Mouse (Mus musculus): ENCODE measurements at regions not wholly inside any gene's neighbourhood (a gene's known extent, or its start where the extent isn't known, plus 50 kb on each side); places are given as distances from the start of the nearest gene placed in this dataset.

DNA sequence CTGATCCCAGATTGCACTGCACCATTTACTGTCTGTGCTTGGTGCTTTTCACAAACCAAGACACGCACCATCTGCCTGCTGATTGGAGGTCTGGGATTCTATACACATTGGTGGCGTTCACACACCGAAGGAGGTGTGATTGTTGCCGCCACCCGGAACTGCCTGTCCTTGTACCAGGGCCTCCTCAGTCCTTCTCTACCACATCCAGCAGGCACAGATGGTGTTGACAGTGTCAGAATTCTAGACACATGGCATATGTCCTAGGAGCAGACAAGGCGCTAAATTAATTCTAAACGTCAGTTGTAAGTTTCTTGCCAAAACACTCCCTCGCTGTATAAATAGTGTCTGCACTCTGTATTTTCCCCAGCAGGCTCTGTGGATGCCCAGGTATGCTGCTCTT lies 115.6 kb upstream of the Card11 start:
- TF ChIP-seq CTCF (IDR thresholded peaks at IDR 0.05; ENCODE audit: low read depth, low read length): no peak
- TF ChIP-seq POLR2A (IDR thresholded peaks at IDR 0.05; ENCODE audit: extremely low read depth, insufficient read depth, low read length): no peak
